Mouse (Mus musculus) forebrain, embryonic 15.5 days (tissue): ENCODE measurements around the gene Fbxw27. TPM values are rescaled to one million over a fixed set of nuclear protein-coding genes. Genes with fewer than 3 reads are reported as not detected.
"Not testable (repeated sequence)": the region's sequence is repeated elsewhere in the genome, so short reads cannot be mapped to it uniquely, and the experiment has no call there.

Experiments
- ATAC-seq: fragments of 200-750 bp; cut with Nextera tagmentation; replicated peaks from 2 replicates; pipeline ENCODE4 v1.8.0; 2017; ENCODE audit warnings: mild to moderate bottlenecking, moderate TSS enrichment, moderate library complexity
- H3K27ac ChIP-seq: fragments of 300-500 bp; sonication (generic); replicated peaks from 2 replicates; pipeline ENCODE4 v1.5.1; 2015; ENCODE audit warnings: mild to moderate bottlenecking, inconsistent platforms
- H3K27me3 ChIP-seq: fragments of 300-500 bp; sonication (generic); 2 replicates; pipeline ENCODE4 v1.6.1; 2015; ENCODE audit warnings: inconsistent platforms
- H3K36me3 ChIP-seq: fragments of 300-500 bp; sonication (generic); 2 replicates; pipeline ENCODE4 v1.6.1; 2015; ENCODE audit warnings: mild to moderate bottlenecking, inconsistent platforms
- H3K4me1 ChIP-seq: fragments of 300-500 bp; sonication (generic); 2 replicates; pipeline ENCODE4 v1.6.1; 2015; ENCODE audit warnings: inconsistent platforms
- H3K4me2 ChIP-seq: fragments of 300-500 bp; sonication (generic); replicated peaks from 2 replicates; pipeline ENCODE4 v1.6.1; 2015; ENCODE audit warnings: mild to moderate bottlenecking, inconsistent platforms
- H3K4me3 ChIP-seq: fragments of 300-500 bp; sonication (generic); 2 replicates; pipeline ENCODE4 v1.5.1; 2015; ENCODE audit warnings: mild to moderate bottlenecking, inconsistent platforms
- H3K9ac ChIP-seq: fragments of 300-500 bp; sonication (generic); replicated peaks from 2 replicates; pipeline ENCODE4 v1.6.1; 2015; ENCODE audit warnings: mild to moderate bottlenecking, inconsistent platforms
- H3K9me3 ChIP-seq: fragments of 300-500 bp; sonication (generic); 2 replicates; pipeline ENCODE4 v1.6.1; 2016; ENCODE audit warnings: inconsistent platforms
- WGBS: fragments of 180-500 bp; shearing (Covaris S2); methylation state at CpG from one replicate; pipeline ENCODE4 v1.1.7; 2015; ENCODE audit warnings: mixed read lengths; 5-methylcytosine and 5-hydroxymethylcytosine counted together
- polyA plus RNA-seq: library from polyadenylated mRNA; unstranded; fragments of >200 nt; fragmentation: Nextera tagmentation; extraction: Ambion mirVana; gene quantifications from 2 replicates; pipeline ENCODE4 v1.2.1, GENCODE M21; 2015

Gene Fbxw27
- polyA plus RNA-seq: 0.14 TPM in 1 of 2 replicates, not detected in the other

DNA sequence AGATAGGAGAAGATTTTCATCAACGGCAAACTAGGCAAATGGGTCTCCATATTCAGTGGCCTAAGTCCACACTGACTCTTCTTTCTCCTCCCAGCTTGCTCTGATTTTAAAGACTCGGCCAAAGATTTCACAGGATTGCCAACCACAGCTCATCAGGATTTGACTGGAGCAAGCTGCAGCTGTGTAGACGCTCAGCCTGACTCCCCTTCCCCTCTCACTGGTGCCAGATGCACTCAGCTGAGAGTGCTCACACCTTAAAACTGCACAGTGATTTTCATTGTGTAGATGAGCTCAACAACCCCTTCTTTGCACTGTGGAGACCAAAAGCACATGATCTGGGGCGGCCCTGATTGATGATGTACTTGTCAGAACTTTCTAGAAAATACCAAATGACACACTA is at the start of gene Fbxw27:
Gene Fbxw27, minus strand, starts transcription at position 101 of the 400 bp plus-strand sequence.
- not testable (repeated sequence) for H3K27me3 ChIP-seq, H3K4me2 ChIP-seq, H3K4me3 ChIP-seq, ATAC-seq, H3K36me3 ChIP-seq, H3K27ac ChIP-seq, H3K4me1 ChIP-seq, H3K9ac ChIP-seq, H3K9me3 ChIP-seq
- 83% methylated on average over 4 of the region's 4 CpGs for WGBS

- Histone ChIP-seq H3K4me1 (peaks cover 13% of the 10 kb centered on the region), H3K4me3 (peak overlapping the region; percentile 67), H3K4me2 (peak overlapping the region; percentile 81), H3K27ac (no peak overlapping the region), H3K9me3 (no peaks in the 10 kb centered on the region), H3K9ac (peak overlapping the region; percentile 73), H3K27me3 (no peaks in the 10 kb centered on the region), H3K36me3 (peaks cover 2% of the 10 kb centered on the region; the same call in 1 of the 2 replicates)
- peak; percentile 70 for ATAC-seq
- 10% methylated on average over 6 of the region's 6 CpGs for WGBS
These were observed 42.6 kb upstream of the Fbxw27 start for GRCm38 (mm10) chr9:109833088-109833412.

DNA sequence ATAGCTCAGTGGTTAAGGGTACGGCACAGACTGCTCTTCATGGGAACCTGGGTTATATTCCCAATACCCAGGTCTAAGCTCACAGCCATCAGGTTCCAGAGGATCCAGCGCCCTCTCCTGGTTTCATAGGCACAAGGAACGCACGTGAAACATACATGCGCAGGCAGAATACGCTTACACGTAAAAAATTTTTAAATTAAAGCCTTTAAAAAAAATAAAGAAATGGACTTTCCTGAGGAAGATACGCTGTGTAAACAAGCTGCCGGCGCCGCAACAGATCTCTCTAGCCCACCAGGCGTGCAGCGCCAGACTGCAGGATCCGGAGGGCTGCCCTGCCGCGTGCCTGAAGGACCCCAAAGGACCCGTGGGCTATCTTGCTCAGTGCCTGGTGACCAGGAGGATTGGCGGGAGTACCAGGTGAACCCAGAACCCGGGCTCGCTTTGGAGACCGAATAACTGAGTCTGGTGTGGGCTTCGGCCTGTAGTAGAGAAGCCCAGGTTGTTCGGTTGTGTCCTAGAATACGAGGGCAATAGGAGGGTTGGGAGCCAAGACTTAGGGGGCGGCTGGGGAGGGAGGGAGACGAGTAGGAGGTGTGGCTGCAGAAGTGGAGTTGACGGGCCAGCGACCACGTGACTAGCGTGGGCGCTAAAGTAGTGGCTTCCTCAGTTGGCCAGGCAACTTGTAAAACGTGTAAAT is 42.1 kb upstream of the Fbxw27 start, which contains the start of gene Nme6:
Gene Nme6, plus strand, starts transcription at position 359 of the 697 bp plus-strand sequence.
- H3K4me2 ChIP-seq: peak within 1 kb of the TSS; percentile 81
- H3K36me3 ChIP-seq: no peaks in the 10 kb centered on the region; the same call in 1 of the 2 replicates
- peaks cover 13% of the 10 kb centered on the region for H3K4me1 ChIP-seq
- peak within 1 kb of the TSS; percentile 73 for H3K9ac ChIP-seq
- H3K9me3 ChIP-seq: no peaks in the 10 kb centered on the region
- WGBS: under 1% methylated on average over 32 of the region's 32 CpGs
- peak within 1 kb of the TSS; percentile 89 for H3K27ac ChIP-seq
- H3K4me3 ChIP-seq: peak within 1 kb of the TSS; percentile 67
- peak; percentile 97 for ATAC-seq
- H3K27me3 ChIP-seq: no peaks in the 10 kb centered on the region

DNA sequence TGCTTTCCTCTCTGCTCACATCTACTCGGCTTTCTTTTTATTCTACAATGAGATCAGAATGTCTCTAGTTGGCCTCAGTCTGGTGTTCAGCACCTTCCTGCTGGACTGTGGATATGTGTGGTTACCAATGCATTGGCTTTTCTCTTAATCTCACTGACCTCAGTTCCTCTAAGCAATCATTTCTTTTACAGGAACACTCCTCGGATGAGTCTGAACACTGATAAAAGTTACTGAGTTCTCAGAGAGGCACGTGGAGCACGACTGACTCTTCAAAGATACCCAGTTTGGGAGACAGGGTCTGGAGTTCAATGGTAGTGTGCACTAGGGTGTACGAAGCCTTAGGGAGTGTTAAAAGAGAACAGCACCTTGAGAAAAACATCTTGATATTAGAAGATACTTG is 35.7 kb upstream of the Fbxw27 start:
- no peak overlapping the region for H3K9ac ChIP-seq
- no peak overlapping the region for H3K4me3 ChIP-seq
- no peak overlapping the region for H3K4me2 ChIP-seq
- no peak for ATAC-seq
- 81% methylated on average over 5 of the region's 5 CpGs for WGBS
- H3K27ac ChIP-seq: no peak overlapping the region
- no peaks in the 10 kb centered on the region for H3K9me3 ChIP-seq
- H3K27me3 ChIP-seq: no peaks in the 10 kb centered on the region
- no peaks in the 10 kb centered on the region; the same call in 1 of the 2 replicates for H3K36me3 ChIP-seq
- no peaks in the 10 kb centered on the region for H3K4me1 ChIP-seq

DNA sequence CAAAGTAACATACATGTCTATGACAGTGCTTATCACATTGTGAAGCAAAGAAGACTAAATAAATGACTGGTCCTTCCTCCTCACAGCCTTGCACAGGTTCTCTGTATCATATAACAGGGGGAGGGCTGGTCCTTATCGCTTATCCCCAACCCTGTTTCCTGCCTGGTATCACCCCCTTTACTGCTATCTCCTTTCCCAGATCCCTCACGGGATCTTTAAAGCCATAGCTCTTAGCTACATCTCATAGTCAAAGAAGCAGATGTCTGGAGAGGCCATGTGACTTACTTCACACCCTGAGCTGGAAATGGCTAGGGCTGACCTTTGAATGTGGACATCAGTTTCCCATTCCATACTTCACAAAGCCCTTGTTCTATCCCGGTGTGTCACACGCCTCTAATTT is 35.3 kb upstream of the Fbxw27 start:
- Histone ChIP-seq H3K36me3 (no peaks in the 10 kb centered on the region; the same call in 1 of the 2 replicates), H3K4me1 (no peaks in the 10 kb centered on the region), H3K27ac (no peak overlapping the region), H3K4me2 (no peak overlapping the region), H3K27me3 (no peaks in the 10 kb centered on the region), H3K9me3 (no peaks in the 10 kb centered on the region), H3K4me3 (no peak overlapping the region), H3K9ac (no peak overlapping the region)
- 74% methylated on average over 4 of the region's 4 CpGs for WGBS
- ATAC-seq: no peak

DNA sequence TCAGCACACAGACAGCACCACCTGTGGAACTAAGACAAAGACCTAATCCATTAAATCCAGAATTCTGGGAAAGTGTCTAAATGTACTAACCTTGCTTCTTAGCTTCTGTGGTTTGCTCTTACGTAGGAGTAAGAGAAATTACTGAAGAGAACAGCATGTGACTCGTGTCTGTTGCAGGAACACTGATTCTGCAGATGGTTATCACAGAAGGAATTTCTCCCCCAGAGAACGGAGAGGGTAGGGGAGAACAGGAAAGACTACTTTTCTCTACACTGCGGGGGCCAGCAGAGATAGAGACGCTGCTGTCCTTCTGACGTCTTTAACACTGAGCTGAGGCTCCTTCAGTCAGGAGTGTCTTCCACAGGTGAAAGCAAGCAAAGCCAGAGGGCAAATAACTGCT is 25.9 kb upstream of the Fbxw27 start:
- ATAC-seq: no peak
- H3K4me2 ChIP-seq: no peak overlapping the region
- no peaks in the 10 kb centered on the region for H3K4me1 ChIP-seq
- no peak overlapping the region for H3K27ac ChIP-seq
- no peaks in the 10 kb centered on the region for H3K9me3 ChIP-seq
- no peaks in the 10 kb centered on the region for H3K36me3 ChIP-seq
- WGBS: 65% methylated on average over 6 of the region's 6 CpGs
- no peak overlapping the region for H3K4me3 ChIP-seq
- H3K27me3 ChIP-seq: no peaks in the 10 kb centered on the region
- H3K9ac ChIP-seq: no peak overlapping the region

DNA sequence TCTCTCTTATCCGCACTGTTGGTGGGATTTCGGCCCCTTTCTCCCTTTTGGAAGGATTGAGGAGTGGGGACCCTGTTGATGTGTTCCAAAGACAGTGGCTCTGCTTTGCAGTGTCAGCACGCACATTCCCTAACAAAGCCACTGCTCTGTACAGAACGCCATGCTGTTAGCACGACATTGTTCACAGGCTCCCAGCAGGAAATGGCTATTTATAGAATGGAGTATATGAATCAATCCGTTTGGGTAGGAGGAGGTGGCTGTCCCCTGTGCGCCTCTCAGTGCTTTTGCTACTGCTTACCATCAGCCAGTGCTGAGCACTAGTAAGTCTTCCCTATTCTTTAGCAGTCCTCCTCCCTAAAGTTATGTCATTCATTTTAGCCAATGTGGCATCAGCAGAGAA is 23.0 kb upstream of the Fbxw27 start:
- no peak overlapping the region for H3K9ac ChIP-seq
- 36% methylated on average over 7 of the region's 7 CpGs for WGBS
- no peaks in the 10 kb centered on the region for H3K36me3 ChIP-seq
- H3K27me3 ChIP-seq: no peaks in the 10 kb centered on the region
- ATAC-seq: 0 out of 2 replicates have a peak, but pooled peaks have one; percentile 26
- no peak overlapping the region for H3K4me2 ChIP-seq
- H3K27ac ChIP-seq: 0 out of 2 replicates have a peak overlapping the region, but pooled peaks have one; percentile 7
- H3K4me3 ChIP-seq: no peak overlapping the region
- H3K4me1 ChIP-seq: no peaks in the 10 kb centered on the region
- H3K9me3 ChIP-seq: no peaks in the 10 kb centered on the region

GRCm38 (mm10) chr9:109811980-109812379 is 21.5 kb upstream of the Fbxw27 start, which contains the start of gene Spink8:
Gene Spink8, plus strand, starts transcription at chr9:109812280.
- no peaks in the 10 kb centered on the region for H3K27me3 ChIP-seq
- H3K9ac ChIP-seq: no peak within 1 kb of the TSS
- no peak for ATAC-seq
- no peak within 1 kb of the TSS for H3K4me3 ChIP-seq
- H3K4me1 ChIP-seq: no peaks in the 10 kb centered on the region
- WGBS: 81% methylated on average over 1 of the region's 1 CpGs
- H3K4me2 ChIP-seq: no peak within 1 kb of the TSS
- H3K36me3 ChIP-seq: no peaks in the 10 kb centered on the region
- no peak within 1 kb of the TSS for H3K27ac ChIP-seq
- H3K9me3 ChIP-seq: no peaks in the 10 kb centered on the region

- H3K27ac ChIP-seq: no peak overlapping the region
- no peak overlapping the region for H3K9ac ChIP-seq
- H3K36me3 ChIP-seq: no peaks in the 10 kb centered on the region
- H3K4me1 ChIP-seq: no peaks in the 10 kb centered on the region
- H3K27me3 ChIP-seq: no peaks in the 10 kb centered on the region
- H3K9me3 ChIP-seq: no peaks in the 10 kb centered on the region
- ATAC-seq: no peak
- H3K4me3 ChIP-seq: no peak overlapping the region
- H3K4me2 ChIP-seq: no peak overlapping the region
- WGBS: 52% methylated on average over 3 of the region's 3 CpGs
These were observed 17.4 kb upstream of the Fbxw27 start for GRCm38 (mm10) chr9:109807898-109808297.

GRCm38 (mm10) chr9:109806695-109807293 is 16.3 kb upstream of the Fbxw27 start:
- no peaks in the 10 kb centered on the region for H3K9me3 ChIP-seq
- 88% methylated on average over 2 of the region's 2 CpGs for WGBS
- no peak overlapping the region for H3K27ac ChIP-seq

DNA sequence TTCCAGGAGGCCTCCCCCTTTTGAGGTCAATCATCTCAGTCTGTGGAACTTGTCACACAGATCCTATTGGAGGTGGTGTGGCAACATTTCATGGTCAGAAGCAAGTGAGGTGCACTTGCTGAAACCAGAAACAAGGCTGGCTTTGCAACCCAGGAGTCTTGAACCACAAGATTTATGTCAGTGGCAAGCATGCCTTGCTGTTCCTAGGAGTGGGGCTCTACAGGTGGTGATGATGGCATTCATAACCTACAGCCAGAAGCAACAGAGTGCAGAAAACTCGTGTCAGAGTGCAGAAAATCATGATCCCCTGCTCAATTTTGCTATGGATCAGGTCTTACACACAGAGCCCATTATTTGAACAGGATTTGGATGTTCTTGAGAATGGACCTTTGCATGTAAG is 15.8 kb upstream of the Fbxw27 start:
- Histone ChIP-seq H3K36me3 (no peaks in the 10 kb centered on the region), H3K4me2 (no peak overlapping the region), H3K4me1 (no peaks in the 10 kb centered on the region), H3K4me3 (no peak overlapping the region), H3K27me3 (no peaks in the 10 kb centered on the region), H3K27ac (no peak overlapping the region), H3K9ac (no peak overlapping the region), H3K9me3 (no peaks in the 10 kb centered on the region)
- WGBS: 53% methylated on average over 1 of the region's 1 CpGs
- no peak for ATAC-seq

More at GRCm38 (mm10) chr9:109806695-109807293, 16.3 kb upstream of the Fbxw27 start:
- Histone ChIP-seq H3K9ac (no peak overlapping the region), H3K4me1 (no peaks in the 10 kb centered on the region), H3K27me3 (no peaks in the 10 kb centered on the region), H3K36me3 (no peaks in the 10 kb centered on the region), H3K4me3 (no peak overlapping the region), H3K4me2 (no peak overlapping the region)
- no peak for ATAC-seq

GRCm38 (mm10) chr9:109805596-109805995 is 15.1 kb upstream of the Fbxw27 start:
- H3K36me3 ChIP-seq, H3K9ac ChIP-seq, H3K4me3 ChIP-seq, H3K4me1 ChIP-seq, H3K27ac ChIP-seq, H3K9me3 ChIP-seq, H3K27me3 ChIP-seq, H3K4me2 ChIP-seq, ATAC-seq: not testable (repeated sequence)
- WGBS: 85% methylated on average over 2 of the region's 2 CpGs
